Mouse (Mus musculus): ENCODE results near the gene Chst10. TPM values are rescaled to one million over a fixed set of nuclear protein-coding genes. Genes with fewer than 3 reads are reported as not detected.
A peak's percentile ranks its signal among the peaks of the same experiment; 100 is the strongest.

The Chst10 gene
- total RNA-seq, 2 experiments from 2014 or later, result 0.17 to 0.25 TPM

DNA sequence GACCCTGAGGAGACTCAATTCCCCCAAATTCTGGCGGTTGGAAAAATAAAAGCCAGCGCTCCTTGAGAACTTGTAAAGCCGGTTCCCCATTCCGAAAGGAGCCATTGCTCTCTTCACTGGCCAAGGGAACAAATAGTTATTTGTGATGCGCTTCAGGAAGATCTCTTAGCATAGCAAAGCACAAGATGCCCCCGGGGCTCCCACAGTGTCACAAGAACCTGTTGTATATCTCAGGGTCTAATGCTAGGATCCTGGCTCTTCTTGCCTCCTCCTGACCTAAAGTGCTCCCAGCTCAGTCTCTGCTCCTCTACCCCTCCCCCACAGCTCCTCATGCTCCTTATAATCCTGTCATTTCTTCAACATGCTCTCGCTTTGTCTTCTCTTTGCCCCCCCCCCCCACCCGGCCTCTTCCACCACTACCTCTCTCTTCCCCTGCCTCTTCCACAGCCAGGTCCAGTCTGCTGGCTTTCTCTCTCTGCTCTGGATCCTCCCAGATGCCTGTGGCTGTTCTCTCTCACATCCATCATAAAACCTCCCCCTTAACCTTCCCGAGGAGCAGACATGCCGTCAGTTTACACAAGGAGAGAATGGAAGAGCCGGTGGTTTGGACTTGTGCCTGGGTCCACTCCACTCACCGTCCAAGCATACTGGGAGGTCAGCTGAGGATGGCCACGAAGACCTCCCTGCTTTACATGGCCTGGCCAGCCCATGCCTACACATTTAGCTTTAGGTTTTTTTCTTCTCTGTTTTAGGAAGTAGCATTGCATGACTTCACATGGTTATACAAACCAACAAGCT is 28.4 kb downstream of the Chst10 start:
- no peak for DNase-seq (ENCODE audit: low spot score)

DNA sequence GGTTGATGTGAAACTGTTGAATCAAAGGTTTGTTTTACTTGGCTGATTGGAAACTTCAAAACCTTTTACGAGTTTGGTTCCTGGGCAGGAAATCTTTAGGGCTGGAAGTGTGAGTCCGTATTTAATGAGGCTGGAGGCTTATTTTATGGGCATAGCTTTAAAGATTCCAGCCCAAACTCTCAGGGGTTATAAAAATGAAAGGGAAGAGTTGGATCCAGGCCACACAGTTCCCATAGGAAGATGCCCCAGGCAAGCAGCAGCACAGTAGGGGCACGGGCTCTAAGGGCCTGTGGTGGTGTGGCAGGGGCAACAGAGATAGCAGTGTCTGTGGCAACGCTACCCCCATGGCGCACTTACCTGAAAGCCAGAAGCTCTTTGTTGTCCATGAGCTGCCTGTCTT is 31.7 kb downstream of the Chst10 start:
- no peak for DNase-seq (ENCODE audit: low spot score)

DNA sequence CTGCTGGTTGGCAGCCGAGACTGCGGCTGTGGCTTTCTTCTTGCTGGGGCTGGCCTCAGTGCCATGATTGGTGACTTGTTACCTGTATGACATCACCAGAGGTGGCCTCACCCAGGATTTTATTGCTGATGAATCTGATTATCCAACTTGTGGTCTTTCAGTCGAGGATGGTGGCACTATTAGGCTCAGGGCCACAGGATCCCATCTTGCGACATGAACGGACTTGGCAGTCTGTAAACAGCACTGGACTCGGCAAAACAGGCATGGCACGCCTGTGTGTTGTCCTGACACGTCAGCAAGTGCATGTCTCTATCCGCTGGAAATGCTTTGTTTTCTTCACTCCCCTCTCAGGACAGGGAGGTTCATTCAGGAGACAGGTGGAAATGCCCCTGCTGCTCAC is 33.6 kb downstream of the Chst10 start:
- DNase-seq (ENCODE audit: low spot score), result no peak

DNA sequence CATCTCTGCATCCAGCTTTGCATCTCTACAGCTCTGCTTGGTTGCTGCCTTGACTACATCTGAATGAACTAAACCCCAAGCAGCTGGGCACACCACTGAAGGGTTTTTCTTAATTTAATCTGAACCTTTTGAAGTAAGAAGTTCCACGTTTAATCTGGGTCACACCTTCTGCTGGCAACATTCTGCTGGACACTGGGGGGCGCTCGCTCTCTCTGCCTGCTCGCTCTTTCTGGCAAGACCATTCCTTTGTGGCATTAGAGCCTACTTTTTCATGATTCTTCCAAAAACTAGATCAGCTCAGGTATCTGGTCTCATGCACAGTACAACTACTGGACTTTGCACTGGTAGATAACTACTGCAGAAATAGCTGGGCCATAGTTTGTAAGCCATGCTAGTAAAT is 35.7 kb downstream of the Chst10 start:
- no peak for DNase-seq (ENCODE audit: low spot score)

DNA sequence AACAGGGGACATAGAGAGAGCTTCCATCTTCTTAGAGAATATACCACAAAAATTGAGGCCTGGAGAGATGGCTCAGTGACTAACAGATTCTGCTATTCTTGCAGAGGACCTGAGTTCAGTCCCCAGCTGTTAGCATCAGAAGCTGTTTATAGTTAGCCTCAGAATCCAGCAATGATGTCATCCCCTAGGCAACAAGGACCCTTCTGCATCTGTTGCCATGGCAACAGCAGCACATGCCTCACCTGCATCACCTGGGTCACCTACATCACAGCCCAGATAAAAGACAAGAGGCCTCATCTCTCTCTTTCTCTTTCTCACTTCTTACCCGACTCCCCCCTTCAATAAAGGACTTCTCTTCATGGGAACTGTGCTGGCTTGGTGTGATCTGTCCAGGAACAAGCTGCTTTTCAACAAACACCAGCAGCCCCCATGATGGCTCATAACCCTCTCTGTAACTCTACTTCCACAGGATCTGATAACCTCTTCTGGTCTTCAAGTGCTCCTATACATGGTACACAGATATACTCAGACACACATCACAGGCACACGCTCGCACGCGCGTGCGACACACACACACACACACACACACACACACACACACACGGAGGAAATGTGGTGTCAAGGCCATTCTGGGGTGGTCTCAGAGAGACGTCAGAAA is 37.0 kb downstream of the Chst10 start:
- no peak for DNase-seq (ENCODE audit: low spot score)

DNA sequence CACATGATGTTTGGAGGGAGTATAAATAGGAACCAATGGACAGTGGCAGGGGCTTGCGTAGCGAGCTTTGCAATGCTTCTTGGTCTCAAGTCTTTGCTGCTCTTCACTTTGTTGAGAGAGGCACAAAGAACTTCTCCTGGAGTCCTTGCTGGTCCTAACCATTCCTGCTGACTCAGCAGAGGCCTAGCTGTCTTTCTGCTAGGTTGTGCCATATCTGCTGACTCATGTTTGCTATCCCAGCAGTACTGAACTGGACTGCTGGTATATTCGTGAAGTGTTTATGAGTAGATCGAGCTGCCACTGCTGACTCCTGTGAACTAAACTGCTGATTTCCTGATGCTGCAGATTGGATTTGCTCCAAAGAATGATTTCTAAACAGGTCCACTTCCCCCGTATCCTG is 37.8 kb downstream of the Chst10 start:
- DNase-seq (ENCODE audit: low spot score), result no peak

DNA sequence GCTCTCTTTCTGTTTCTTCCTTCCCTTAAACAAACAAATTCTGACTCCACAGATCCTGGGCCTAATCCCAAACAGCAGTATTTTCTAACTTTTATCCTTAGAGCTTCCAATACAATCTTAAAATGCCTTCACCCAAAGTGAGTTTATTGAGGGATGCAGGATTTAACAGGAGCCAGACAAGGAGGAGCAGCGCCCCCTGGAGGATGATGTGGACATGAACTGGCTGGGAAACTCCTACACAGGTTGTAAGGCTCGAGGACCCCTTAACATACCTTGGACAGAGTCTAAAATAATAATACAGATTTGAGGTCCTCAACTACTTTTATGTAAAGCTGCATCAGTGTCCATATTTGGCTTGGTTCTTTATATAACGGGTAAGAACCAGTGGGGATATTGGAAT is 41.8 kb downstream of the Chst10 start:
- DNase-seq (ENCODE audit: low spot score), result peak; percentile 10

DNA sequence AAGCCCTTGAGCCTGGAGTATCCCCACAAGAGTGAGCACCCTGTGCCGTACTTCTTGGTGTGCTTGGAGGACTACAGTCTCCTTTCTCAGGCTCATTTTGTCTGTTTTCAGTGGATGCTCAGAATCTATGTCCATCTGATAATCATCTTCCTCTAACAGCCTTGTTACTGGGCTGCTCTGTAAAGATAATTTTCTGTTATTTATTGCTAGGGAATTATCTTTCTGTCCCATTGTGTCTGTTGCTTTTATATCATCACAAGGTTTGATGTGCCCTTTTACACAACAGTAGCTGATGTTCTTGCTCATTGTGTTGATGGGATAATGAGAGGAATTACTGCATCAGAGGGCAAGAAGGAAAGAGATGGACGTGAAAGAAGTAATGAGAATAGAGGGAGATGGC is 45.7 kb downstream of the Chst10 start:
- DNase-seq (ENCODE audit: low spot score), result no peak

DNA sequence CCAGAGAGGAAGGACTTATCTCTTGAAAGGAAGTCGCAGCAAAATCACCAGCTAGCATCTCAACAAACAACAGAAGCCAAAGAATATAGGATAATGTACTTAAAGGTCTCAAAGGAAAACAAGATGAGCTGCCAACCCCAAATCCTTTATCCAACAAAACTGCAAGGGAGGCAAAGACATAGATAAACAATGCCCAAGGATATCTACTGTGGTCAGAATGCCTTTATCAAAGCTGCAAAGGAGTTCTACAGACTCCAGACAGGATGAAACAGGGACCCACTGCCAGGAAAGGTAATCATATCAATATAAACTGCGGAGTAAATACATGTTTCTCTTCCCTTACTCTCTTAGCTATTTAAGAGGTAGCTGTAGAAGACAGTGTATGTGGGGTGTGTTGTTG is 47.3 kb downstream of the Chst10 start:
- DNase-seq (ENCODE audit: low spot score), result no peak

DNA sequence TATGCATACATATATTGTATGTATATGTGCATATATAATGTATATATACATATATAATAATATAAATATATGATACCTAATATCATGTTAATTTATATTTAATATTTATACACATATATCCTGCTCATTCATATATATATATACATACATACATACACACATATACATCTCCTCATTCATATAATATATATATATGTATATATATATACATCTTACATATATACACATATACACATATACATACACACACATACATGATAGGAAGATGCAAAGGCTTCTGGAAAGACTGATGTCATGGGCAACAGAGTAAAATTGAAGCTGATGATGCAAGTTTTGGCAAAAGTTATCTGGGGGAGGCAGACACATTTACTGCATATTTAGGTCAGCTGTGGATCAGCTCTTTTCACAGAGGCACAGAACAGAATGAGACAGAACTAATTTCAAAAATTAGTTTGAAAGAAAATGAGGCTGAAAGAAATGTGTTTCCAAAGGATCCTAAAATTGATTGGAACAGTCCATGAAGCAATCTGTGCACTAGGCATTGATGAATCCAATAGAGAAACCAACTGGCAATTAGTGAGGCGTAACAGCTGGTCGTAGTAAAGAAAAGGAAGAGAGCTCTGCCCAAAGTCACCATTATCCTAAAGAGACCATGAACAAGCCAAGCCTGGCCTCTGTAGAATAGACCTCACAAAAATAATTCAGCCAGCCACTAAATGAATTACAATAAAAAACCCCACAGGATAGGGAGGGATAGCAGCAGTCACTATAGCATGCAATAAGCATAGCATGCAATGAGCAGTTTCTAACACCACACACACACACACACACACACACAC is 49.3 kb downstream of the Chst10 start:
- no peak for DNase-seq (ENCODE audit: low spot score)

DNA sequence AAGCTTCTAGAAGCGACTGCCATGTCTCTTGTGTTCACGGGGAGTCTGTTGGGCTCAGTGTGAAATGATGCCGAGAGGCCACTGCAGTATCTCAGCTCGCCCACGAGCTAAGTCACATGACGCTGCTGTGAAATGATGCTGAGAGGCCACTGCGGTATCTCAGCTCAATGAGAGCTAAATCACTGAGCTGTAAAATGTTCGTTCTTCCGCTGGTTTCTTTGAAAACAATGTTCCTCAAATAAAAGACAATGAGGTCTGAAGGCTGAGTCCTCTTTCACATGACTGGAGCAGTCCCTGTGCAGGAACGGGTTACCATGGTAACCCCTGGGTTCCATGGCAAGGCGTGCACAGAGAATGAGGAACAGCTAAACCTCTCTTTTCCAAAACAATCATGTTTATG is 50.0 kb downstream of the Chst10 start:
- DNase-seq (ENCODE audit: low spot score), result no peak

DNA sequence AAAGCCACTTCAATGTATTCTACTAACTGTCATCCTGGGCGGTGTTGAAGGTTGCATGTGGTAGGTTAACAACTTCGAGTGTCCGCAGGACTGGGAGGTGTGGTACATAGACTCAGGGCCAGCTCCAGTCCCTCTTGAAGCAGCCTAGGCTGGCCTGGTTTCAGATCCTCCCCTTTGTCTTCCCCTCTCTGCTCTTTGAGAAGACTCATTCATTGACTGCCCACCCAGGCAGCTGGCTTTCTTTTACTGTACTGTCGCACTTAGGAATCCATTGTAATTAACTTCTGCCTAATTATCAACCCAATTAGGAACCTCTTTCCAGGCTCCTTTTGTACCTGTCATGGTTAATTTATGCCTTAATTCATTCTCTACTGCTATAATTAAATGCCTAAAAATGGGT is 54.7 kb downstream of the Chst10 start:
- DNase-seq (ENCODE audit: low spot score), result no peak

DNA sequence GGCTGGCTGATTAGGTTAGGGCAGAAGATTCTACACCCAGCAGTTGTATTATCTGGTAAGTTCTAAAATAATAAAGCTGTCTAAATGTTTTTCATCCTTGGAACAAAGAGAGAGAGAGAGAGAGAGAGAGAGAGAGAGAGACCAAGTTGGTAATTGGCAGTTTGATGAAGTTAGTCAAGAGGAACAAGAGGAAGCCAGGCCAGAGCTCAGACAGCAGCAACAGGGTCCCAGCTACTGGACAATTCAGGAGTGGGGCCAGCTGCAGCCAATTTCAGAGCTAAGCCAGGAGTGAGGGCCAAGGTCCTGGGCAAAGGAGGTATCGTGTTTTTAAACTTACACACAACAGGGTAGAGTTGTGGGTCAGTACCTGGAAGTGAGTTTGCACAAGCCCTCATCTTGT is 55.1 kb downstream of the Chst10 start:
- no peak for DNase-seq (ENCODE audit: low spot score)

DNA sequence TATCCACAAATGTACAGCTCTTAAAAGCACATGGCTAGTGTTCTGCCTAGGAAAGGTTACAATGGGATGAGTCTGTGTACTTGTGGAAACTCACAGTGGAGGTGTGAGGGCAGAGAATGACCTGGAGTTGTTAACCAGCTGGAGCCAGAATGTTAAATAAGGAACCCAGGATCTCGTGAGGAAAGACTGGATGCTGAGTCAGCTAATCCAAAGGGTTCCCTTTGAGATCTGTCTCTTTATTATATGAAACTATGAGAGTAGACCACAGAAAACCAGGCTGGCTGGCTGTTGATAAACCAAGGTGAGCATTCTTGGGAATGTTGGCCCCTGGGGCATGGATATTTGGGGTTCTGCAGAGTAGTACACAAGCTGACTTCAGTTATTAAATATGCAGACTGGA is 58.0 kb downstream of the Chst10 start:
- DNase-seq (ENCODE audit: low spot score), result no peak

DNA sequence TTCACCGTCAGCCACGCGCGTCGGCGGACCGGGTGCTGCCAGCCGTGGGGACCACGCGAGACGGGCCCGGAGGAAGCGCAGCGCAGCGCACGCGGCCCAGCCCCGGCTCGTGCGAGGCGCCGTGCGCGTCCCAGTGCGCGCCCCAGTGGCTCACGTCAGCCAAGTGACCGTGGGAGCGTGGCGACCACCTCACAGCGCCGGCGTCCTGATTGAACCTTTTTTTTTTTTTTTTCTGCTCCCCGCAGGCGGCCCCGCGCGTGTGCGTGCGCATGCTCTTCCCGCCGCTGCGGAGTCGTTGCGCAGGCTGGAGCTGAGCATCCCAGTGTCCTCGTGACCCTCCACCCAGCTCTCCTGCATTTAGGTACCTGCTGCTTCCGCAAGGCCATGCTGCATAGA is 61.5 kb downstream of the Chst10 start, which contains the start of gene Lonrf2:
Gene Lonrf2 (minus strand): TSS at position 235 of the 396 bp plus-strand sequence.
- DNase-seq (ENCODE audit: low spot score), result no peak

DNA sequence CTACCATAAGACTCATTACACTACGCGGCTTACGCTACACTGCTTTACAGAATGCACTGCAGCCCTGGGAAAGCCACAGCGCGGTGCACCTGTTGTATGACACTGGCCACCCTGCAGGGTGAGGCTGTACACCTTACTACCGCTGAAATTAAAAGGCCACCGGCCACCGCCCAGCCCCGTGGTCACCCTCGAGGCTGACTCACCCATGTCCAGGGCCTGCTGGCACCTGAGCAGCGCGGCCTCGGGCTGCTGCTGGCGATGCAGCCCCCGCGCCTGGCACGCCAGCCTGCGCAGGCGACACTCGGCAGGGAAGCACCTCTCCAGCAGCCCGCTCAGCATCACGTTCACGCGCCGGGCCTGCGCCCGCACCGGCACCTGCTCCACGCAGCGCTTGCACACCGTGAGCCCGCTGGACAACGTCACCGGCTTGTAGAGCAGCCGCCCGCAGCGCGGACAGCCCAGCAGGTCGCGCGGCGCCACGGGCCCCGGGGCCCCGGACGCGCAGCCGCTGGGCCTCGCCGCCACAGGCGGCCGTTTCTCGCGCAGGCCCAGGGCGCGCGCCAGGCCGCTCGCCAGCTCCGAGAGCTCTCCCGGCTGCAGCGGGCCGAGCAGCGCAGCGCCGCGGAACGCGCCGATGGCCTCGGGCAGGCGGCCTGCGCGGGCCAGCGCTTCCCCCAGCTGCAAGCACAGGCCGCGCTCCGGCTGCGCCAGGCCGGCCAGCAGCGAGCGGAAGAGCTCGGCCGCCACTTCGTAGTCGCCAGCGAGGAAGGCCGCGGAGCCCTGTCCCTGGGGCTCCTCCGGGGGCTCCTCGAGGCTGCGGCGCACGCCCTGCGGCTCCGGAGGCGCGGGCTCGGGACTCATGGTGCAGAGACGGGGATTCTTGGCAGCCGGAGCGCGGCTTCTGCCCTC is 62.1 kb downstream of the Chst10 start:
- no peak for DNase-seq (ENCODE audit: low spot score)

DNA sequence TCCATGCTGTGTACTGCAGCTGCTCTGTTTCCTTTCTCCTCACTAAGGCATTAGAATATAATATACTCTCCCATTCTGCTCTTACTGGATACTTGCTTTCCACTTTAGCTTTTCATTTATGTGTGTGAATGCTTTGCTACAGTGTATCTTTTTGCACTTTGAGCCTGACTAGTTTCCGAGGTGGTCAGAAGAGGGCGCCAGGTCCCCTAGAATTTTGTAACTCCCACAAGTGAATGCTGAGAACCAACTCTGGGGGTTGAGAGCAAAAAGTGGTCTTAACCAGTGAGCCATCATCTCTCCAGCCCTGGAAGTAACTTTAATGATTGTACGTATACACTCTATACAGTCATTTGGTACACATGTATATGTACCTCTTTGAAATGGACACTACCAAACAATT is 63.1 kb downstream of the Chst10 start:
- DNase-seq (ENCODE audit: low spot score), result no peak

DNA sequence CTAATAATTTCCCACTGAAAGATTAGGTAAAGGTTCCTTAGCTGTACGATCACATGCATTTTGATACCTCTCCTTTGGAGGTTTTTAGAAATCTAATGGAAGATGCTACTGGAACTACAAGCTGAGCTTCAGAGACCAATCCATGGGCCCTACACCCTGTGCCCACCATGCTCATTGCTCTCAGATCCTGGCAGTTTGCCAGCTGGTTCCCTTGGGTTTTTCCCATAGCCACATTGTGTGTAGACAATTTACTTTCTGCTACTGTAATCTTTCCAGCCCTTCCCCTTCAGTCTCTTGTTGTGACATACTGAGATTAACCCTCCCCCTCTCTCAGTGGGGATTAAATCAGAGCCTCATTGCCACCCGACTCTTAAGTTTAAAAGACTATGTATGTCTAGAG is 73.0 kb downstream of the Chst10 start:
- no peak for DNase-seq (ENCODE audit: low spot score)

DNA sequence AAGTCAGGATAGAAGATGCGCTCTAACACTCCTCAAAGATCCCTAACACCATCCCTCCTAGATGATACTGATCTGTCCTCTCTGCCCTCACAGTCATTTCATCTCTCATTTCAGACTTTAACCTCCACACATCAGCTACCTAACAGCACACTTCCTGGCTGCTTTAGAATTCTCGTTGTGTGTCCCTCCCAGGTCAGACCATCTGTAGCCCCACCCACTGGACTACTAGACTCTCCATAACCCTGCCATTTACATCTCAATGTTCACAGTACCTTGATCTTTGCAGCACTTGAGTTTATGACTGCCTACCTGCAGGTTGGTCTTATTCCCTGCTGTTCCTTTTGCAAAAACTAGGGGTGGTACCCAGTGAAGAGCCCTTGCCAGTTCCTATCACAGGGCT is 74.1 kb downstream of the Chst10 start:
- DNase-seq (ENCODE audit: low spot score), result no peak

DNA sequence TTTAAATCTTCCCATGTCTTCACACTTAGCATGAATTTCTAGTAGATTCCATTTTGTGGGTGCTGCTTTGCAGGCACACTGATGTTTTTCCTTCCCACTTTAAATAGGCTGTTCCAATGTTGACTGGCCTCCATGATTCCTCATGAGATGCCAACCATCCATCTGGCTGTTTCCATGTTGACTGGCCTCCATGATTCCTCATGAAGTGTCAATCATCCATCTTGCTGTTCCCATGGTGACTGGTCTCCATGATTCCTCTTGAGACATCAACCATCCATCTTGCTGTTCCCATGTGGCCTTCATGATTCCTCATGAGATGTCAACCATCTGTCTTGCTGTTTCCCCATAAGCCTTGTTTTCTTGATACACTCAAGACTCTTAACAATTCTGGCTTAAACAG is 78.3 kb downstream of the Chst10 start:
- DNase-seq (ENCODE audit: low spot score), result no peak

DNA sequence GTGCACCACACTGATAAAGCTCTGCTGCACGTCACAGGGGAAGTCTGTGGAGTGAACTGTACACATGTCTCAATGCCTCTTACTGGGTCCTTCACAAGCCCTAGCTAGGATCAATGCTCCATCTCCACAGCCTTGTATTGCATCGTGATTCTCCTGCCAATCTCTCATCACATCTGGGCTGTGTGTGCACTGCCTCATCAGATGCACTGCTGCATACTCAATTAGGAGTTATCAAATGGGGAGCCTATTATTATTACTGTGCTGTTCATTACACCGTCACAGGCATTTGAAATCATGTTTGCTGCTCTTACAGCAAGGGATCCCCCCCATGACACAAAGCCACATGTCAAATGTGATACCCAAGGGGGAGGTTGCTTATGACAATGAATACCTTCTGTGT is 80.3 kb downstream of the Chst10 start:
- no peak for DNase-seq (ENCODE audit: low spot score)
